Mouse (Mus musculus): ENCODE results near the gene Urb2.
"Not testable (repeated sequence)": the region's sequence is repeated elsewhere in the genome, so short reads cannot be mapped to it uniquely, and the experiment has no call there.

- not testable (repeated sequence) for TF ChIP-seq MAX (IDR thresholded peaks at IDR 0.05); USF1 (IDR thresholded peaks at IDR 0.05; ENCODE audit: low read depth); CTCF (IDR thresholded peaks at IDR 0.05; ENCODE audit: control insufficient read depth, insufficient read depth, insufficient read length); FOSL1 (IDR thresholded peaks at IDR 0.05; ENCODE audit: insufficient read depth, low read length, poor library complexity, severe bottlenecking); MYOG (IDR thresholded peaks at IDR 0.05; ENCODE audit: control insufficient read depth, extremely low read depth, insufficient read length); CEBPB (IDR thresholded peaks at IDR 0.05; ENCODE audit: low read depth); MYOD1 (IDR thresholded peaks at IDR 0.05; ENCODE audit: control insufficient read depth, insufficient read length, low read depth)
These were observed 7.0 kb upstream of the Urb2 start for GRCm38 (mm10) chr8:124014299-124014698.

Data from C2C12 (cell line).